Mouse (Mus musculus) kidney, postnatal 4 days (tissue): ENCODE results near the gene Ugt3a2.

Source experiments
- DNase-seq, 2 experiments: peaks; one replicate each; pipeline ENCODE4 v3.0.0; 2021; ENCODE audit warnings: mixed read lengths in 2 of 2

Ugt3a2 gene

DNA sequence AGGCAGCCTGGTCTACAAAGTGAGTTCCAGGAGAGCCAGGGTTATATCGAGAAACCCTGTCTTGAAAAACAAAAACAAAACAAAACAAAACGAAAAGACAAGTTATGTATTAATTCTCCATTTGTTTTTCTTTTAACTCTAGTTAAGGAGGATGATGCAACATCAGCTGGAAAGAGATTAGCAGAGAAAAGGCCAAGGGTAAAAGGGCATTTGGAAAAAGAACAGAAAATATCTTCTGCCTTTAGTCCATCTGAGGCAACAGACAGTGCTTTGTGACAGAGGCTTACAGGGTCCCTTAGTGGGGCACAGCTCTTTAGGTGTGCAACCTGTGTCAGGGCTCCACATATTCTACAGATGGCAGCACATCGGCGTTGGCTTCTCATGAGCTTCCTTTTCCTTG, at the start of gene Ugt3a2:
Gene Ugt3a2 (plus strand): TSS at position 210 of the 400 bp plus-strand sequence.
- no peak for DNase-seq

DNA sequence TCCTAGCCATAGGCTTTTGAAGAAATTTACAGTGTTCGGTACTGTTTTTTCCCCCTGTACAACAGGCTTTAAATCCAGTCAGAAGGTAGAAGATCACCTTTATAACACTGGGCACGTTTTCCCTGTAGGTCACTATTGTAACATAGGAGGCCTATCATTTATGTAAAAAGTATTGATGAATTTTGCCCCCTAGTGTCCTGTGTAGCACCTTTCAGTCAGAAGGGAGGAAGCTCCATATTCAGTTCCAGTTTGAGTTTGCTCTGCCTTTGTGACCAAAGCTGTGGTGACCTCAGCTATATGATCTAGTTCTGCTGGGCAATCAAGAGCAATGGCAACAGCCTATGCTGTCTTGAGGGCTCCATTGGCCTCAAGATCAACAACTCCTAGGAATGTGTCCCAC, 45.7 kb upstream of the Ugt3a2 start:
- DNase-seq, result no peak

DNA sequence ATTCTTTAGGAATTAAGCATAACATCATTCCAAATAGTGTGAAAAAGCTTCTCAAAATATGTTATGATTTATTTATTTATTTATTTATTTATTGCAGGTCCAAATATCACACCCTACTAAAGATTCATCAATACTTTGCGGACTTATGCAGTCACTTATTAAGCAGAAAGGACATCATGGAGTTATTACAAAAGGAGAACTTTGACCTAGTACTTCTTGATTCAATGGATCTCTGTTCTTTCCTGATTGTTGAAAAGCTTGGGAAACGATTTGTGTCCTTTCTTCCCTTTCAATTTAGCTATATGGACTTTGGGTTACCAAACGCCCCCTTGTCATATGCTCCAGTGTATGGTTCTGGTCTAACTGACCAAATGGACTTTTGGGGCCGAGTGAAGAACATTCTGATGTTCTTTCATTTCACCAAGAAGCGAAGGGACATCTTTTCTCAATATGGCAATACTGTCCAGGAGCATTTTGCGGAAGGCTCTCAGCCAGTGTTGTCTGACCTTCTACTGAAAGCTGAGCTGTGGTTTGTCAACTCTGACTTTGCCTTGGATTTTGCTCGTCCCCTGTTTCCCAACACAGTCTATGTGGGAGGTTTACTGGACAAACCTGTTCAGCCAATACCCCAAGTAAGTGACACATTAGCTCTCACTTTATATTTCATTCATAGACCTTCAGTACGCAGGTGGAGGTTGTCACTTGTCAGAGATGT, 29.2 kb upstream of the Ugt3a2 start:
- DNase-seq, result no peak

DNA sequence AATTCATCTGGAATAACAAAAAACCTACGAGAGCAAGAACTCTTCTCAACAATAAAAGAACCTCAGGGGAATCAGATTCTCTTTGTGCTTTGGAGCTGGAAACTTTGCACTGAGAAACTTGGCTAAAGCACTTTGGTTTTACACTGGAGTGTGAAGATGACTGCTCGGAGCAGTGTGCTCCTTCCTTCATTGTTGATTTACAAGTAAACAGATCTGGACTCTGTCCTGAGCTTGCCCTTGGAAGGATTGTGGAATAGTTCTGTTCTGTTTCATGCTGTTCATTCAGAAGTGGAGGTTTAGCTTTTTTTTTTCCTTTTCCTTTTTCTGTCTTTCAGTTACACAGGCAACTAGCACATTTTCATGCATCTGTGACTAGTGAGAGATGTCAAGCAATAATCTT, 754 bp upstream of the Ugt3a2 start:
- DNase-seq, result no peak

DNA sequence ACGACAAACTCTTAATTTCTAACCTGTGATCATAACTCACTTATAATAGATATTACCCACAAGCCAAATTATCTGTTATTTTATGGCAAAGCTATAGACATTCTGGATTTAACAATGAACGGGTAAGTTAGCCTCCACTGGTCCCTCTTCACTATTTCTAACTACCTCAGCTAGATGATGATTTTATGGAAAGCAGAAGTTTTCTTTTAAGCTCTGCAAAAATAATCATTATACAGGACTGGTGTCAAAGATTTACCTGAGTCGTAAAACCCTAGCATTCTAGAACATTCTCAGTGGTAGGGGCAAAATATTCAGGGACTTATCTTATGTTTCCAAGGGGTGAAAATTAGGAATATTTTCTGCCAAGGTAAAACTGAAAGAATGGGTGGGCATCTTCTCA, 1.3 kb downstream of the Ugt3a2 start:
- DNase-seq, result no peak

DNA sequence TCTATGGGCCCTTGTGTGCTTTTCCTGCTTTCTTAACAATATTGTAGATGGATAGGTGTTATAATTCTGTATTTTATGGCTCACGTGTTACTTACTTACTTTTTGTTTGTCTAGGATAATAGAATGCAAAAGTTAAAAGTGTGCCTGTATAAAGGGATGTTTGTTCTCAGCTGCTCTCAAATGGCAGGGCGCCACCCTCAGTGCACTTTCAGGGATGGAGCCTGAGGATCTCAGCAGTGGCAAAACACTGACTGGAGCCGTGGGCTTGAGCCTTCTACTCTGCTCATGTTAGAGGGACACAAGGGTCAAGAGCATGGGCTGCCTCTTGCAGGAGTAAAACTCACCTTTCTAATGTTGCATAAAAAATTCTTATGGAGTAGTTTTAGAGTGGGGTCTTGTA, 1.7 kb downstream of the Ugt3a2 start:
- DNase-seq, result peak in 1 of 2 experiments; percentile 2

DNA sequence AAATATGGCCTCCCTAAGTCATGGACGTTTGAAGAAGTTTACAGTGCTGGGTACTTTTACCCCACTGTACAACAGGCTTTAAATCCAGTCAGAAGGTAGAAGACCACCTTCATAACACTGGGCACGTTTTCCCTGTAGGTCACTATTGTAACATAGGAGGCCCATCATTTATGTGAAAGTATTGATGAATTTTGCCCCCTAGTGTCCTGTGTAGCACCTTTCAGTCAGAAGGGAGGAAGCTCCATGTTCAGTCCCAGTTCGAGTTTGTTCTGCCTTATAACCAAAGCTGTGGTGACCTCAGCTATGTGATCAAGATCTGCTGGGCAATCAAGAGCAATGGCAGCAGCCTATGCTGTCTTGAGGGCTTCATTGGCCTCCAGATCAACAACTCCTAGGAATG, 13.4 kb downstream of the Ugt3a2 start:
- no peak for DNase-seq

DNA sequence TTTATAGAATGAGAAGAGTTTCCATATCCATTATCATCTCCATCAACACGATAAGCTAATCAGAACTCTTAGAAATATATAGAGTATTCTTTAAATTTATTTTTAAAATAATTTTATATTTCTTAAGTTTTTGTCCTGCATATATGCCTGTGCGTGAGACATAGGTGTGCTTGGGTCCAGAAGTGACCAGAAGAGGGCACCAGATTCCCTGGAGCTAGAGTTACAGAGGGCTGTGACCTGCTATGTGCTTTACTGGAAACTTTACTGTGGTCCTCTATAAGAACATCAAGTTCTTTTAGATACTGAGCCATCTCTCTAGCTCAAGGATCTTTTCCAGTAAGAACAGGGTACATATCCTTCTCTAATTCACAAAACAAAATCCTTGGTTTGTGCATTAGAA, 27.5 kb downstream of the Ugt3a2 start:
- no peak for DNase-seq

DNA sequence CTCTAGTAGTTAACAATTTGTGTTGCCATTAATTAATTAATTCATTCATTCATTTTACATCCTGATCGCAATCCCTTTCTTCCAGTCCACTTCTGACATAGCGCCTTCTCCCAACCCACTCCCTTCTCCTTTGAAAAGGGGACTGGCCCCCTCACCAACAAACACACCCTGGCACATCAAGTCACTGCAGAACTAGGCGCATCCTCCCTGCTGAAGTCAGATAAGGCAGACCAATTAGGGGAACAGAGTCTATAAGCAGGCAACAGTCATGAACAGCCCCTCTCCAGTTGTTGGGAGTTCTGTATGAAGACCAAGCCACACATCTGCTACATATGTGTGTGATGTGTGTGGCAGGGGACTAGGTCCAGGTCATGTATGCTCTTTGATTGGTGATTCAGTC, 33.4 kb downstream of the Ugt3a2 start:
- DNase-seq, result no peak

DNA sequence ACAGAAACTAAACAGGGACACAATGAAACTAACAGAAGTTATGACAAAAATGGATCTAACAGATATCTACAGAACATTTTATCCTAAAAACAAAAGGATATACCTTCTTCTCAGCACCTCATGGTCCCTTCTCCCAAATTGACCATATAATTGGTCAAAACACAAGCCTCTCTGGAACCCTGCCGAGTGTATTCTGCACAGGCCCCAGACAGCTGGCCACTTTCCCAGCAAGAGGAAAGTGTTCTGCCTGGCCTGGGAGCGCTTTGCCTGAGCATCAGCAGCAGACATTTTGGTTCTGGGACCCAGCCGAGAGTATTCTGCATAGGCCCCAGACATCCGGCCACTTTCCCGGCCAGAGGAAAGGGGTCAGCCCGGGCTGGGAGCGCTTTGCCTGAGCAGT, 40.9 kb downstream of the Ugt3a2 start:
- DNase-seq, result no peak

DNA sequence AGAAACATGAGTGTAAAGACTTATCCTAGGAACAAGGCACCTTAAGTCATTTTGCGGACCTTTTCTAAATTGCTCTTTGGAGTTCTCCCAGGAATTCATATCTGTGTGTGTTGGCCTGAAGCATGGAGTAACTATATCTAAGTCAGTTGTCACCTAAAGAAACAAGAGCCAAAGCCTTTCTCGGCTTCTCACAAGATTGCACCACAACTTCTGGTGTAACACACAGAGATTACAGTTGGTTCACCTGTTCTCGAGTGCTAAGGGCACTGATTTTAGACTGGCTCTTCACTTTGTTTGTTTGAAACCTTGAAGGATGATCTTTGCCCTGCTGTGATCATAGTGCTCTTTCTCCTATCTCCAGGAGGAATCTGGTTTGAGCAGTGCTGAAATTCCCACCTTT, 74.1 kb downstream of the Ugt3a2 start:
- no peak for DNase-seq
